Comparison of ENCODE assay signal across 11 mouse cellular contexts in genomic region chr10:37310266-37310945, GRCm38 (mm10).
"Had no signal": no experiment of that assay in that cellular context is flagged by ENCODE, and none has a peak within 500 bp of the region (broad histone marks: within the 10 kb centered on the region; RNA-seq: fewer than 3 reads in every experiment).

No protein-coding gene starts in this region.

- H3K9me3 ChIP-seq: limb, embryonic 10.5 days; liver, embryonic 15.5 days; midbrain, embryonic 15.5 days; neural tube, embryonic 12.5 days had no signal

- H3K4me3 ChIP-seq: left cerebral cortex, adult 2 months; limb, embryonic 10.5 days; liver, embryonic 15.5 days; midbrain, embryonic 15.5 days; neural tube, embryonic 12.5 days had no signal

- H3K27me3 ChIP-seq: liver, embryonic 15.5 days; midbrain, embryonic 15.5 days; neural tube, embryonic 12.5 days had no signal

- H3K27ac ChIP-seq: left cerebral cortex, adult 2 months; limb, embryonic 10.5 days; liver, embryonic 15.5 days; midbrain, embryonic 15.5 days; neural tube, embryonic 12.5 days; stomach, postnatal 0 days had no signal

- ATAC-seq: midbrain, embryonic 15.5 days had no signal

- H3K9ac ChIP-seq: liver, embryonic 15.5 days; midbrain, embryonic 15.5 days; neural tube, embryonic 12.5 days had no signal

- H3K36me3 ChIP-seq: limb, embryonic 10.5 days; liver, embryonic 15.5 days; midbrain, embryonic 15.5 days; neural tube, embryonic 12.5 days had no signal

- H3K4me1 ChIP-seq: limb, embryonic 10.5 days; liver, embryonic 15.5 days; neural tube, embryonic 12.5 days had no signal

- H3K4me2 ChIP-seq: liver, embryonic 11.5 days; liver, embryonic 15.5 days; midbrain, embryonic 15.5 days; neural tube, embryonic 12.5 days had no signal

- DNase-seq: kidney, postnatal 14 days; lung, adult 2 months; lung, postnatal 10 days; thymus, postnatal 4 days had no signal
